Mouse (Mus musculus): ENCODE data around the gene Pax5.

GRCm38 (mm10) chr4:44755553-44756133 lies 45.4 kb upstream of the Pax5 start, which contains the start of gene Zcchc7:
- TF ChIP-seq CTCF (IDR thresholded peaks at IDR 0.05; ENCODE audit: control insufficient read depth, insufficient read depth, insufficient read length) (no peak), MAX (IDR thresholded peaks at IDR 0.05) (no peak), MYOD1 (IDR thresholded peaks at IDR 0.05; ENCODE audit: control insufficient read depth, insufficient read length, low read depth) (no peak), CEBPB (IDR thresholded peaks at IDR 0.05; ENCODE audit: low read depth) (no peak)
